Mouse (Mus musculus) urinary bladder, adult 18-20 months (tissue): ENCODE data around the gene Gm6614.
"Not testable (repeated sequence)": the region's sequence is repeated elsewhere in the genome, so short reads cannot be mapped to it uniquely, and the experiment has no call there.

ENCODE experiments used
- DNase-seq, 2 experiments: peaks; one replicate each; pipeline ENCODE4 v3.0.0; 2022; ENCODE audit warnings: low spot score in 2 of 2, mixed read lengths in 2 of 2

Gm6614 gene

GRCm38 (mm10) chr6:142011364-142011955 lies at the start of gene Gm6614:
Gene Gm6614 (minus strand): TSS chr6:142011414.
- DNase-seq: no peak

- not testable (repeated sequence) for DNase-seq
Observed at GRCm38 (mm10) chr6:142058281-142058680, 47.1 kb upstream of the Gm6614 start.

GRCm38 (mm10) chr6:142047689-142048088 lies 36.5 kb upstream of the Gm6614 start:
- no peak for DNase-seq

GRCm38 (mm10) chr6:142045746-142046145 lies 34.5 kb upstream of the Gm6614 start:
- no peak for DNase-seq

- DNase-seq: no peak
Observed at GRCm38 (mm10) chr6:142041896-142042295, 30.7 kb upstream of the Gm6614 start.

GRCm38 (mm10) chr6:142040306-142041175 lies 29.3 kb upstream of the Gm6614 start:
- no peak for DNase-seq

- DNase-seq: no peak
Observed at GRCm38 (mm10) chr6:142035771-142036170, 24.6 kb upstream of the Gm6614 start.

- no peak for DNase-seq
Observed at GRCm38 (mm10) chr6:142021671-142022070, 10.5 kb upstream of the Gm6614 start.

GRCm38 (mm10) chr6:141986772-141987171 lies 24.4 kb downstream of the Gm6614 start:
- DNase-seq: no peak

- no peak for DNase-seq
Observed at GRCm38 (mm10) chr6:141984644-141985043, 26.6 kb downstream of the Gm6614 start.

- DNase-seq: no peak
Observed at GRCm38 (mm10) chr6:141962420-141962819, 48.8 kb downstream of the Gm6614 start.

GRCm38 (mm10) chr6:141961861-141962260 lies 49.4 kb downstream of the Gm6614 start:
- DNase-seq: no peak

GRCm38 (mm10) chr6:141960482-141960881 lies 50.7 kb downstream of the Gm6614 start:
- DNase-seq: no peak

- DNase-seq: no peak
Observed at GRCm38 (mm10) chr6:141946862-141947261, 64.4 kb downstream of the Gm6614 start, which contains the start of gene Slco1a1. Gene Slco1a1 (minus strand): TSS chr6:141946962.

GRCm38 (mm10) chr6:141940451-141940850 lies 70.8 kb downstream of the Gm6614 start:
- no peak for DNase-seq
